Mouse (Mus musculus): ENCODE results near the gene Sell.

- TF ChIP-seq CTCF (IDR thresholded peaks at IDR 0.05; ENCODE audit: low read depth, low read length) = no peak
- TF ChIP-seq POLR2A (IDR thresholded peaks at IDR 0.05; ENCODE audit: extremely low read depth, insufficient read depth, low read length) = no peak
These were observed 7.5 kb downstream of the Sell start for GRCm38 (mm10) chr1:164069261-164069660.
